Mouse (Mus musculus) stomach, adult 2 months (tissue): ENCODE measurements around the gene Sirt2. TPM values are rescaled to one million over a fixed set of nuclear protein-coding genes. Genes with fewer than 3 reads are reported as not detected.

Source experiments
- polyA plus RNA-seq: library from polyadenylated mRNA; depleted of rRNA; stranded (reverse); fragments of >200 nt; gene quantifications from 2 replicates; pipeline ENCODE4 v1.2.3, GENCODE M21; 2012; rRNA removed

The Sirt2 gene
- polyA plus RNA-seq = 27.3 and 27.5 TPM in 2 replicates

DNA sequence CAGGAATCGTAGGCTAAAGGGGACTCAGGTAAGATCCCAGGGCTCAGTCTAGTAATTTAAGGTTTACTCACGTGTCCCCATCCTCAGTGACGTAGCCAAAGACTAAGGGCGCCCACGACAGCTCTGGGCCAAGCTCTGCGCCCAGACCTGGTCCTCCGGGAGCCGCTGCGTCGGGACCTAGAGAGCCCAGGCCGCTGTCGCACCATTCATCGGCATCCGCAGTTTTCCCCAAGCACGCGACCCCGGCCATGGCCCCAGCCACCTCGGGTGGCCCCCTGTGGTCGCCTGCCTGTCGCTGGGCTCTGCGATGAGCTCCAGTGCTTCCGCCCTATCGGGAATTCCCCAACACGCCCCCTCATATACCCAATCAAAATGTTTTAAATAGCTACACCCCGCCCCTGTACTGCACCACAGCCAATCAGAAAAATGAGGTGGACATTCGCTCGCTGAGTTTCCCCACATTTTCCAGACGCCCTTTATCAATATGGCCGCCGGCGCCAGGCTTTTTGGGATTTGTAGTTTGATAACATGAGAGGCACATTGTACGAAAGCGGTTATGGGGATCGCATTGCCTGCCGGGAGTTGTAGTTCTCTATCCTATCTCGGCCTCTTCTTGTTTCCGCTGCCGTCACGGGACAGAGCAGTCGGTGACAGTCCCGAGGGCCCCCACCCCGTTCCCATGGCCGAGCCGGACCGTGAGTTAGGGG, at the start of gene Sirt2:
TSS of gene Sirt2 (plus strand) at position 563 of the 707 bp plus-strand sequence.

DNA sequence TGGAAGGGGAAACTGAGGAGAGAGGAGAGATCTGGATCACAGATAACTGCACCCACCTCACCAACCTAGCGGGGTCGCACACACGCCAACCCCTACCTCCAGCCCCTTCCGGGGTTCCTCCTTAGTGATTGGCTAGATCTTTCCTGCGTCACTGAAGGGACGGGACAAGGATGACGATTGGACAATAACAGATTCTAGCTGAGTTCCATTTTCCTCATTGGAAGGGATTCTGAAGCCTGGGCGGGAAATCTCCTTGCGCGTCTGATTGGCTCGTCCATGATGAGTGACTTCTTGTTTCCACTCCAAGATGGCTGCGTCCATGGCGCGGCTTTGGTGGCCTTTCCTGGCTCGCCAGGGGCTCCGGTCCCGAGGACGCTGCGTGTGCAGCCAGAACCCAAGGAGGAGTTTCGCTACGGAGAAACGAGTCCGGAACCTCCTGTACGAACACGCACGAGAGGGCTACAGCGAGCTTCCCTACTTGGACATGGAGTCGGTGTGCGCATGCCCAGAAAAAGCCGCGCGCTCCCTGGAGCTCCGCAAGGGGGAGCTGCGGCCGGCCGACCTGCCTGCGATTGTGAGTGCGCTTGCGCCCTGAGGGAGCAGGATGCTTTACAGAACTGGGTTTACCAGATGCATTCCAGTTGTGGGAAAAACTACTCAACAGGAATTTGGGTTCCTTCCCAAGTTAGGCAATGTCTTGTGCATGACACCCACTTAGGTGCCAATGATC, 24.7 kb upstream of the Sirt2 start, which contains the start of the genes Mrps12 and Sars2:
TSS of gene Mrps12 (minus strand) at position 112 of the 730 bp plus-strand sequence.
TSS of gene Sars2 (plus strand) at position 284 of the 730 bp plus-strand sequence.

GRCm38 (mm10) chr7:28756079-28756478, 10.5 kb upstream of the Sirt2 start, which contains the start of gene Ccer2:
Ccer2 (plus strand) TSS chr7:28756174.

DNA sequence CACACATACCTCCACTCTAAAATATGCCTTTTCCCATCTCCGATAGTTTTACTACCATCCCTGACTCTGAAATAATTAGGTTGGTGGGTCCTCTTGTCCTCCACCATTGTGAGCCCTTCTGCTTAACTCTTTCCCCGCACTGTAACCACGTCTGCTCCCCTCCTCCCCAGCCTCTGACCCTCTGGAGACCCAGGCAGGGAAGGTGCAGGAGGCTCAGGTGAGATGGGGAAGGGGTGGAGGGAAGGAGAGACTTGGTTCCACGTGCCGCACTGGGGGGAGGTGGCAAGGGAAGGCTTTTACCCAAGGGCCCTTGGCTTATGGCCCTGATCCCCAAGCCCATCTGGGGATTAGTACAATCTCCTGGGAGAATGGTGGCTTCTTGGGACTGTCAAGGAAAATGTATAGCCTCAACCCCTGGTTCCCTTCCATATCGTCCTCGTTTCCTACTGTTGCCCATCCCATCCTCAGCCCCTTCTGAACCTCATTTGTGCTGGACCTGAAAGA, 979 bp downstream of the Sirt2 start, which contains the start of gene Nfkbib:
TSS of gene Nfkbib (minus strand) at position 51 of the 504 bp plus-strand sequence.

DNA sequence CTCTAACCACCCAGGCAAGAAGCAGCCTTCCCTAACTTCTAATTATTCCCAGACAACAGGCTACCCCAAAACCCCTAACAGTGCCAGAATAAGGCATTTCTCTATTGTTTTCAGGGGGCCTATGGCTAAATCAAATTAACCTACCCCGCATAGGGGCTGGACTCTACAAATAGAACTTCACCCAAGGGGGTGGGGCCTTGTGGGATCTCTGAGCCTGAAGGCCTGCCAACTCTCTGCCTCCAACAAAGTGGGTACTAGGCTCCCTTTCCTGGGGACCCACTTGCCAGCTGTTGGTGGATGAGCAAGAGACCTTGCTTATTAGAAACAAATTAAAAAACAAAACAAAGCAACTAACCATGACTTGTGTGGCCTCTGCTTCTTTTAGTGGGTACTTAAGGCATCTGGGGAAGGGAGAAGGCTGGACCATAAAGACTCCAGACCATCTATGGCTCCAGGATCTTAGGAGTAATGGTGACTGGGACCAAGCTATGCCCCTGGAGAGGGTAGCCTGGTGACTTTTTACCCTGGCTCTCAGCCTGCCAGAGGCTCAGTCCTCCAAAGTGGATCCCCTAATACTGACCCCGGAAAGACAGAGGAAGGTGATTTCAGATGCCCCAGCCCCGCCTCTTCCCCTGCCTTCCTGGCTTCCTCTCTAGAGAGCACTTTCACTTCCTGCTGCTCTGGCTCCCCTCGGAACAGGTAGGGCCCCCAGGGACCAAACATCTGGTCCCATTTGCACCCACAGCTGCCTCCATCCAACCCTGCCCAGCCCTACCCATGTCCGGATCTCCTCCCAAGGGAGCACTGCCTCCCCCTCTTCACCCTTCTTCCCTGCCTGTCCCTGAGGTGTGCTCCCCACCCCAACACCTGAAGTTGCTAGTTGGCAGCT, 22.0 kb downstream of the Sirt2 start, which contains the start of gene Rinl:
TSS of gene Rinl (plus strand) at position 663 of the 889 bp plus-strand sequence.

DNA sequence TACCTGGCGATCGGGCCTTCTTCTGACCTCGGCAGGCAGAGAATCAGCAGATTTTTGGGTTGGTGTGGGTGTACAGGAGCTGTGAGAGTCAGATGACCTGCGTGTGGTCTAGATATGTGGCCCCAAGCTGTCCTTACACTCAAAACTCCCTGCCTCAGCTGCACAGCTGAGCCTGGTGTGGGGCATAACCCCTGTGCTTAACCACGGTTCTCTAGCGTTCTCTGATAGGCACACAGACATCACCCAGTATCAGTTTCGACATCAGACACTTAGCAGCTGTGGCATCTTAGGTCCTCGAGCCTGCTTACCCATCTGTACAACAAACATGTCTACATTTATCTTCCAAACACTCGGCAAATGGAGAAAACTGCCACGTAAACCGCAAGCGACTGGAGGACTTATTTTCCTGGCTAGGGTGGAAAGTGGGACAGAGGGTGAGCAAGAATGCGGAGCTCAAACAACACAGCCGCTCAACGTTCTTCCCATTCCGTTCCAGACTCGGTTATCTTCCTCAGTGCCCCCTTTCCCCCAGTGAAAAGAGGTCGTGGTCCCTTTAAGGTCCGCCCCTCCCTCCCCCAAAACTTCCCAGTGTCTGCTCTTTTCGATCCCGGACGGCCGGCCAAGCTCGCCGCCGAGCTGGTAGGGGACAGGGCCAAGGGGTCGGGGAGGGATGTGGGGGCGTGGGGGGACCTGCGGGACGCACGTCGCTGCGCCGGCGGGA, 41.8 kb downstream of the Sirt2 start, which contains the start of gene Hnrnpl:
TSS of gene Hnrnpl (plus strand) at position 321 of the 721 bp plus-strand sequence.

DNA sequence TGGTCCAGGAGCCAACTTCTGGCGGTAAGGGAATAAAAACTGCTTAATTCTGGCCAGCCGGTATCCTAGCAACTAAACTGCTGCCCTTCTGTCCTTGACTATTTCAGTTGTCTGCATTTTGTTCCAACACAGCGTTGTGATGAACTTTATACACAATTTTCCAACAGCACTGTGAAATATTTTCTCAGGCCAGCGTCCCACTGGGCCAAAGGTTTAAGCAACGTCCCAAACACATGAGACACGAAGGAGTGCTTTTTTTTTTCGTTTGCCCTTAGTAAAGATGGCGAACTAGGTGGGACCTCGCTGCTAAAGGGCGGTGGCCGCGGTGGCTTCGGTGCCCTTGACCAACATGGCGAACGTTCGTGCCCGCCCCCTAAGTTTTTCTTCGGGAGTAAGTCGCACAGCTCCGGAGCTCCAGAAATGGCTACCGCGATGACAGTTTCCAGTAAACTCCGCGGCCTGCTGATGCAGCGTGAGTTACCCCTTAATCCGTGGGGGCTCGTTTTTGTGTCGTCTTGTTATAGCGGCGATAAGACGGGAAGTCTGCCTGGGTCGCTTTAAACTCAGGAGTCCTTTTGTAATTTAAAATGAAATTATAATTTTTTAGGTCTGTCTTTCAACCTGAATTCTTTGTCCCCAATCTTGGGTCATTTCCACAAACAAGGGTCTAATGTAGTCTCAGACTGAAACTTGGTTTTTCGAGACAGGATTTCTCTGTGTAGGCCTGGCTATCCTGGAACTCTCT, 58.6 kb downstream of the Sirt2 start, which contains the start of gene Ech1:
TSS of gene Ech1 (plus strand) at position 277 of the 745 bp plus-strand sequence.

DNA sequence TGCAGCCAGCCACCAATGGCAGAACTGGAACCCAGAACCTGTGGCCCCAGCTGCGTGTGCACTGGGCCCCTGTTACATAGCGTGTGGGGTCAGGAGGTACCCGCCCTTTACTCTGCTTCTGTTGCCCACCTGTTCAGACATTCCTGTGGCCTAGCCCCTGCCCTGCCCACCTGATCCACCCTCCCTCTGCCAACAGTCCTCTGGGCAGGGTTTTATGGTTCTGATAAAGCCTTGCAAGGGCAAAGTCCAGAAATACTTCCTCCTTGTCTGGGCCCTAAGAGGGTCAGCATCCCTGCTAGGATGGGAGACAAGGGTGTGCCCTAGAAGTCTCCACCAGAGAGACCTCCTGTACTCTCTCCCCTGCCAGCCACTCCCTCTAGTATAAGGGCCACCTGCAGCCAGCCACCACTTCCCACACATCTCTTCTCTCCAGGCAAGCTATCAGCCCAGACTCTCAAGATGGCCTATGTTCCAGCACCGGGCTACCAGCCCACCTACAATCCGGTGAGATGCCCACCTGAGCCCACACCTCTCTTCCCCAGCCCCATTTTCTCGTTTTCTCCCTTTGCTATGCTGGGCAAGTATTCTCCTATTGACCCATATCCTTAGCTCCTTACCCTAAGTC, 67.3 kb downstream of the Sirt2 start, which contains the start of gene Lgals4:
TSS of gene Lgals4 (plus strand) at position 132 of the 625 bp plus-strand sequence.

Other genes starting within 250 kb of the Sirt2 start
- gene Ifnl3, start 243.9 kb upstream of the Sirt2 start, polyA plus RNA-seq = not detected in 2 replicates
- 12.7 and 29.8 TPM in 2 replicates for gene Sycn, start 225.8 kb upstream of the Sirt2 start, polyA plus RNA-seq
- gene Nccrp1, start 219.5 kb upstream of the Sirt2 start, polyA plus RNA-seq = 21.6 and 26.7 TPM in 2 replicates
- gene Samd4b, start 168.6 kb upstream of the Sirt2 start, polyA plus RNA-seq = 45.2 and 47.7 TPM in 2 replicates
- gene Pak4, start 168.6 kb upstream of the Sirt2 start, polyA plus RNA-seq = 50.1 and 60.8 TPM in 2 replicates
- gene Acp7, start 135.4 kb upstream of the Sirt2 start, polyA plus RNA-seq = 10.0 and 30.7 TPM in 2 replicates
- 3.5 and 6.7 TPM in 2 replicates for gene Fbxo27, start 73.9 kb upstream of the Sirt2 start, polyA plus RNA-seq
- gene Fbxo17, start 49.9 kb upstream of the Sirt2 start, polyA plus RNA-seq = 1.9 and 3.6 TPM in 2 replicates
- gene Mrps12, start 24.9 kb upstream of the Sirt2 start, polyA plus RNA-seq = 59.5 and 86.8 TPM in 2 replicates
- 16.3 and 17.0 TPM in 2 replicates for gene Sars2, start 24.7 kb upstream of the Sirt2 start, polyA plus RNA-seq
- not detected in 2 replicates for gene Ccer2, start 10.6 kb upstream of the Sirt2 start, polyA plus RNA-seq
- 37.7 and 47.8 TPM in 2 replicates for gene Nfkbib, start 777 bp downstream of the Sirt2 start, polyA plus RNA-seq
- gene Rinl, start 22.2 kb downstream of the Sirt2 start, polyA plus RNA-seq = 1.2 and 2.8 TPM in 2 replicates
- gene Hnrnpl, start 41.8 kb downstream of the Sirt2 start, polyA plus RNA-seq = 55.2 and 66.9 TPM in 2 replicates
- 174 and 196 TPM in 2 replicates for gene Ech1, start 58.5 kb downstream of the Sirt2 start, polyA plus RNA-seq
- 260 and 273 TPM in 2 replicates for gene Lgals4, start 67.1 kb downstream of the Sirt2 start, polyA plus RNA-seq
- gene Lgals7, start 97.1 kb downstream of the Sirt2 start, polyA plus RNA-seq = 1,372 and 1,393 TPM in 2 replicates
- gene Capn12, start 114.7 kb downstream of the Sirt2 start, polyA plus RNA-seq = 1.5 and 3.3 TPM in 2 replicates
- 295 and 310 TPM in 2 replicates for gene Actn4, start 195.6 kb downstream of the Sirt2 start, polyA plus RNA-seq
- 86.0 and 100 TPM in 2 replicates for gene Eif3k, start 215.1 kb downstream of the Sirt2 start, polyA plus RNA-seq
- 1.3 and 2.2 TPM in 2 replicates for gene Map4k1, start 215.3 kb downstream of the Sirt2 start, polyA plus RNA-seq